Mouse (Mus musculus) liver, embryonic 14 days (tissue): ENCODE results near the gene Shisal2a. TPM values are rescaled to one million over a fixed set of nuclear protein-coding genes. Genes with fewer than 3 reads are reported as not detected.

ENCODE experiments used
- polyA plus RNA-seq: library from polyadenylated mRNA; depleted of rRNA; stranded (reverse); fragments of >200 nt; gene quantifications from 2 replicates; pipeline ENCODE4 v1.2.3, GENCODE M21; 2012; rRNA removed

Gene Shisal2a
- polyA plus RNA-seq, result 0.07 and 0.09 TPM in 2 replicates

DNA sequence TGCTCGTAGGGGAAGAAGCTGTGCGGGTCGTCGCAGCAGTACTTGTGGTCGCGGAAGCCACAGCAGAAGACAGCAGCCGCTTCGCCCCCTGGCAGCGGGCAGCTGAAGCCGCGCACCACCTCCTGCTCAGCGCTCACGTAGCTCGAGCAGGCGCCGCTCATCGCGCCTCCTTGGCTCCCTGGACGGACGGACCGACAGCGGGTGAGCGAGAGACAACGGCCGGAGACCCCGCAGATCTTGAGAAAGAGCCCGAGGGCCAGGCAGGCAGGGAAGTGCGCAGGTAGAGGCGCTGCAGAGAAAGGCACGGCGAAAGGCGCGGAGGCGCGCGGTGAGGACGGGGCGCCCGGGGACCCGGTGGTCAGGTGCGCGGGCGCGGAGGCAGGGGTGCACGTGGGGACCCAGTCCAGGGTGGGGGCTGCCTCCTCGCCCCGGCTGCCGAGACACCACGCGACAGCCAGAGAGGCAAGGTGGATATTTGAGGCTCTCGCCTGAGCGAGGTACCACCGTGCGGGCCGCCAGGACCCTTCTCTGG lies at the start of gene Shisal2a:
Gene Shisal2a (minus strand): TSS at position 167 of the 532 bp plus-strand sequence.

DNA sequence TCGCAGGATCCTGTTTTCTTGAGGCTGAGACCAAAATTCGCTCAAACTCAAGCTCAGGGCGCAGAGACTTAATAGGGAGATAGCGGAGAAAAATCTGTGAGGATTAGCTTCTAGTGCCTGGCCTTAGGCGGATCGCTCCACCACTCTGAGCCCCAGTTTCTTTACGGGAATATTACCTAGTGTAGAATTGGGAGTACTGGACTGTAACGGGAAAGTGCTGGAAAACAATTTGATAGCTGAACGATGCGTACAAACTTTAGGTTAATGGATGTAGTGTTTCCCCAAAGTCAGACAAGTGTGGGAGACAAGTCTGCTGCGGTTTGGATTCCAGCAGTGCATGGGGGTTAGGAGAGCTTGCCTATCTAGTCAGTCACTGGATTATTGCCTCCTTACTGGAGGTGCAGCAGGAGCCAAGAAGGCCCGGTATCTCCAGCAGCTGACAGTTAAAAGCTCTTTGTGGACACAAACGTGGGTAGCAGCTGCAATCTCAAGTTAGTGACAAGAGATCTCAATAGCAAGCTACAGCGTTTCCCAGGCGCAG lies 23.8 kb upstream of the Shisal2a start, which contains the start of gene Gpx7:
Gene Gpx7 (minus strand): TSS at position 101 of the 541 bp plus-strand sequence.

DNA sequence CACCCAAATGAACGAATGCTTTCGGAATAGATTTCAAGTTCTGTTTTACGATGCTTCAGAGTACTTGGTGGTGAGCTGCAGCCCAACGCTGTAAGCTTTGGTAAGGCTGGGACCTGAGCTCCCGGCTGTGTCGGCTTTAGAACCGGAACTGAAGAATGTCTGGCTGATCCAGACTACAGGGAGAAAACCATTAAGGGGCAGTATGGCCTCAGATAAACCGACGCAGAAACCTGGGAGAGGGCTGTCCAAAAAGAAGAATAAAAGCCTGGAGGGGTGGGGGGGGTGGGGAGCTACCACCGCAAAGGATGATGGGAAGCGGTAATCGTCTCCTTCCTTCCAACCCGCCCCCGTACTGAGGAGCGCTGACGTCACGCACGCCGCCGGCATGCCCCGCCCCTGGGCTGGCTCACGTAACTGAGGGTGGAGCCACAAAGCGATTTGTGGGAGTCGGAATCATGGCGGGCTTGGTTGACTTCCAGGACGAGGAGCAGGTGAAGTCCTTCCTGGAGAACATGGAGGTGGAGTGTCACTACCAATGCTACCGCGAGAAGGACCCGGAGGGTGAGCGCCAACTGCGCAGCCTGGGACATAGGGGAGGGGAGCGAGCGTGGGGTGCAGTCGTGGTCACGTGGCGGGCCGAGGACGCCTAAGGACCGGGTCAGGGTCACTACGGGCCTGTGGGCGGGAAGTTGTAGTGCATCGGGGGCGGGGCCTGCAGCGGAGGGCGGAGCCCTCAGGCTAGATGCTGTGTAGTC lies 55.2 kb downstream of the Shisal2a start, which contains the start of gene Coa7:
Gene Coa7 (plus strand): TSS at position 411 of the 755 bp plus-strand sequence.

Other genes with a start within 250 kb of the Shisal2a start
- 200 and 226 TPM in 2 replicates for gene Scp2, start 238.4 kb downstream of the Shisal2a start, polyA plus RNA-seq
- 9.6 and 11.0 TPM in 2 replicates for gene Echdc2, start 217.9 kb downstream of the Shisal2a start, polyA plus RNA-seq
- 0.23 and 0.45 TPM in 2 replicates for gene Zyg11a, start 165.3 kb downstream of the Shisal2a start, polyA plus RNA-seq
- gene Zyg11b, start 82.3 kb downstream of the Shisal2a start, polyA plus RNA-seq, result 2.2 and 2.7 TPM in 2 replicates
- gene Coa7, start 55.2 kb downstream of the Shisal2a start, polyA plus RNA-seq, result 9.4 and 12.4 TPM in 2 replicates
- gene Gpx7, start 23.6 kb upstream of the Shisal2a start, polyA plus RNA-seq, result 5.3 and 5.8 TPM in 2 replicates
- gene Tut4, start 76.1 kb upstream of the Shisal2a start, polyA plus RNA-seq, result 29.7 and 31.8 TPM in 2 replicates
- 26.3 and 29.5 TPM in 2 replicates for gene Prpf38a, start 196.0 kb upstream of the Shisal2a start, polyA plus RNA-seq
- 9.9 and 11.9 TPM in 2 replicates for gene Orc1, start 196.1 kb upstream of the Shisal2a start, polyA plus RNA-seq
- 9.7 and 10.1 TPM in 2 replicates for gene Cc2d1b, start 236.6 kb upstream of the Shisal2a start, polyA plus RNA-seq